Mouse (Mus musculus): ENCODE data around the gene Rps6kb2.
A peak's percentile ranks its signal among the peaks of the same experiment; 100 is the strongest.

Rps6kb2 gene

DNA sequence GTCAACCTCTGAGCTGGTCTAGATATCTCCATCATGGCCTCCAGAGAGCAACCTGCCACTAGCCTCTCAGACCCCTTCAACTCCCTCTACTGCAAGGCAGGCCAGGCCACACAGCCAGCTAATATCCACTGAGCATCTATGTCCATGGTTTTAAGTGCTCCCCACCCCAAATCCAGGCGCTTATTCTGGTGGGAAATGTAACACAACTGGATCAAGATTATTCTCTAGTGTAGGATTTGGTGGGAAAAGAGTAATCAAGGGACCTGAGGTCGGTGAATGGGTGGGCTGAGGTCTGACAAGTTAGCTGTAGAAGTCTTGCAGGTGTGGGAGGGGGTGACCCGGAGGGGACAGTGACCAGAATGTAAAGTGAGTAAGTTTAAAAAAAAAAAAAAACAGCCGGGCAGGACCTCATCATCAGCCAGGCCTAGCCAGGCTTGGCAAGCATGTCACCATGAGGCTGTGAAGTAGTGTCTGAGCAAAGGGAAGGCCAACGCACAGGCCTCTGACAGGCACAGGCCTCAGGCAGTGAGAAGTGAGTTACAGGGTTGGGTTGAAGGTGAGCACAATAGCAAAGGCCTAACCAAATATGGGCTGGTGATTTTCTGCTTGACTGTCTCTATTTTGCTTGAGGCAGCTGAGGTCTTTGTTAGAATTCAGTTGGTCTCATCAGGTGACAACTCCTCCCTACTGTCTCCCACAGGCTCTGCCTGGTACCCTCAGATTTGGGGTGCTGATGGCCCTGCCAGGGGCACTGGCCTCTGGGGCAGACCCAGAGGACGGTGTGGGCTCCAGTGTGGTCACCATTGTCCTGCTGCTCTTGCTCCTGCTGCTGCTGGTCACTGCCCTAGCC, 7.7 kb downstream of the Rps6kb2 start:
- DNase-seq (ENCODE audit: low read depth, low spot score) = no peak

DNA sequence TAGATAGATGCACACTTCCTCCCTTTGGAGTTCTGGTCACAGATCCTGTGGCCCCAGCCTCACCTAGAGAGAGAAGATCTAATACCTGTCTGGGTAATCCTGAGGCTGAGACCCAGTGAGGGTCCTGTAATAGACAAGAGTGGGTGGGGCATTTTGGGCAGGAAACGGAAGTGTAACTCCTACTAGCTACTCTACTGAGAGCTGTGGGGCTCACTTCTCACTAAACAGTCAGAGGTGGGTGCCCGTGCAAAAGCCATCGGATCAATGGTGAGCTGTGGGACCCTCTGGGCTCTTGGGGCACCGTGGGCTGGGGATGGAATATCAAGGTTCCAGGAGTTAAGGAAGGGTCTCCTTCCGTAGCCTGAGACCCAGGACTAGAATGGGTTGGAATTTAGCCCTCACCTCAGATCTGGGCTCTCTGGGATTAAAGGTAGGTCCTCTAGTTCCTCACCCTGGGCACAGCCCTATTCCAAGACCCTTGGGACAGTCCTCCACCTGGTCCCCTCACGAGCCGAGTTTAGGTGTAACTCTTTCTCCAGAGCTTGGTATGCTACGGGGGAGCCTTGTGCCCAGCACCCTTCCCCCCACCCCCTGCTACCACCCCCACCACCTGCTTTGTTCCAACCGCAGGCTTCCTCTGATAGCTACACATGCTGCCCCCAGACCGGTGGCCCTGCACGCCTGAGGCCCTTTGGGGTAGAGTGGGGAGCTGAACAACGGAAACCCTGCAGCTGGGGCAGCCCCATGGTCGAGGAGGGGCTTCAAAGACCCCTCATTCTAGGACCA, 8.5 kb downstream of the Rps6kb2 start:
- no peak for DNase-seq (ENCODE audit: low read depth, low spot score)

DNA sequence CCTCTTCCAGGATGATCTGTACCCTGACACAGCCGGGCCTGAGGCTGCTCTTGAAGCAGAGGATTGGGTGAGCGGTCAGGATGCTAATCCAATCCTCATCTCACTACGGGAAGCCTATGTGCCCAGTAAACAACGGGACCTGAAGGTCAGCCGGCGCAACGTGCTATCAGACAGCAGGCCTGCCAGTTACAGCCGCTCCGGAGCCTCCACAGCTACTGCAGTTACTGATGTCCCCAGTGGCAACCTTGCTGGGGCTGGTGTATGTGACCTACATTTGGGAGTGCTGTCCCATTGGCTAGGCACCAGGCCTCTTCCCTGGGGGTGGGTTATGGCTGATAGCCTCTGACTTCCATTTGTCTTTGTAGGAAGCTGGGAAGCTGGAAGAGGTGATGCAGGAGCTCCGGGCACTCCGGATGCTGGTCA, 9.9 kb downstream of the Rps6kb2 start, which contains the start of gene Ptprcap:
Ptprcap (plus strand) TSS at position 373 of the 423 bp plus-strand sequence.
- no peak for DNase-seq (ENCODE audit: low read depth, low spot score)

DNA sequence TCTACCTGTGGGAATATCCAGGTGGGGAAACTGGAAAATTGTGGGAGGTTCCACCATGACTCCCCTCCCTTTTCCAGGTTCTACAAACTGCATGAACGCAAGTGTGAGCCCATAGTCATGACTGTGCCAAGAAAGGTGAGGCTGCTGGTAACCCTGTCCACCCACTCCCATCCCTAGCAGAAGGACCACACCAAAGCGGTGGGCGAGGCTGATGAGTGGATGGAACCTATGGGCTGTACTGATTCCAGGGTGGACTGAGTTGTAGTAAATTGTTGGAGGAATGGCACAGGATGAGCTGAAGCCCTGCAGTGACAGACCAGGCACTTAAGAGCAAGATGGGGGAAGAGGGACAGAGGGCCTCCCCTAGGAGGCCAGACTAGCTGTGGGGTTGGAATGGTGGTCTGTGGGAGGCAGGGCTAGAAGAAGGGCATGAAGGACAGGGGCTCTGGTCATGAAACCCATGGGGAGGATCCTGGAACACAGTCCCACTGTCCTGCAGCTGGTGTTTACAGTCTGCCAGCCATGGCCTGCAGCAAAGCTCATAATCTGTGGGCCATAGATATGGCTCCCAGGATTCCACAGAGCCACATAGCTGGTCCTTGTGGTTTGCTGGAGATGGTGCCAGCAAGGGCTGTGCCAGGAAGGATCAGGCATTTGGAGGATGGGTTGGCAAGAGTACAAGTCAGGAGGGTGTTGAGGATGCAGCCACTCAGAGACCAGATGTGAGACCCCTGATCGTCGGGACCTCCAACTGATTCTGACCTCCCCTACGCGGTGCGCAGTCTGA, 10.5 kb downstream of the Rps6kb2 start:
- DNase-seq (ENCODE audit: low read depth, low spot score) = no peak

DNA sequence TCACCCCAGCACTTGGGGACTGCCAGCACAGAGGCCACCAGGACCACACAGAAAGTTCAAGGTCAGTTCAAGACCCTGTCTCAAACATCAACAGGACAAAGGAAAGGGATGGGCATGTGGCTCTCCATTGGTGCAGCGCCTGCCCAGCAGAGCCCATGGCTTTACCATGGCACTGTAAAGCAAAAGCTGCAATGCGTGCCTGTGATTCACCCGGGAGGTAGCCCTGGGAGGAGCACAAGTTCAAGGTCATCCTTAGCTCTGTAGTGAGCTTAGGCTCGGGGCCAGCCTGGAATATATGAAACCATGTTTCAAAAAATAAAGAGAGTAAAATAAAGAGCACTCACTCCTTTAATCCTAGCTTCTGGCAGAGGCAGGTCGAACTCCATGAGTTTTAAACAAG, 11.3 kb downstream of the Rps6kb2 start:
- DNase-seq (ENCODE audit: low read depth, low spot score) = no peak

DNA sequence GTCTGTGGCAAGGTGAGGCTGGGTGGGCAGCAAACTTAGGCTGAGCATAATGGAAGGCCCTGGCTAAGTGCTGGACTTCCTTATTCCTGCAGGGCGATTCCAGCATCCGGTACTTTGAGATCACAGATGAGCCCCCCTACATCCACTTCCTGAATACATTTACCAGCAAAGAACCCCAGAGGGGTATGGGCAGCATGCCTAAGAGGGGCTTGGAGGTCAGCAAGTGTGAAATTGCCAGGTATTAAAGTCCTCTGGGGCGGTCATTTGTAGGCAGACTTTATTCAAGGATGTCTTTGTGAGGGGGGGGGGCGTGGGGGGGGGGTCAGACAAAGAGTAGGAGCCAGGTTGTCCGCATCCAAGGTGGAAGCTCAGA, 11.7 kb downstream of the Rps6kb2 start:
- no peak for DNase-seq (ENCODE audit: low read depth, low spot score)

DNA sequence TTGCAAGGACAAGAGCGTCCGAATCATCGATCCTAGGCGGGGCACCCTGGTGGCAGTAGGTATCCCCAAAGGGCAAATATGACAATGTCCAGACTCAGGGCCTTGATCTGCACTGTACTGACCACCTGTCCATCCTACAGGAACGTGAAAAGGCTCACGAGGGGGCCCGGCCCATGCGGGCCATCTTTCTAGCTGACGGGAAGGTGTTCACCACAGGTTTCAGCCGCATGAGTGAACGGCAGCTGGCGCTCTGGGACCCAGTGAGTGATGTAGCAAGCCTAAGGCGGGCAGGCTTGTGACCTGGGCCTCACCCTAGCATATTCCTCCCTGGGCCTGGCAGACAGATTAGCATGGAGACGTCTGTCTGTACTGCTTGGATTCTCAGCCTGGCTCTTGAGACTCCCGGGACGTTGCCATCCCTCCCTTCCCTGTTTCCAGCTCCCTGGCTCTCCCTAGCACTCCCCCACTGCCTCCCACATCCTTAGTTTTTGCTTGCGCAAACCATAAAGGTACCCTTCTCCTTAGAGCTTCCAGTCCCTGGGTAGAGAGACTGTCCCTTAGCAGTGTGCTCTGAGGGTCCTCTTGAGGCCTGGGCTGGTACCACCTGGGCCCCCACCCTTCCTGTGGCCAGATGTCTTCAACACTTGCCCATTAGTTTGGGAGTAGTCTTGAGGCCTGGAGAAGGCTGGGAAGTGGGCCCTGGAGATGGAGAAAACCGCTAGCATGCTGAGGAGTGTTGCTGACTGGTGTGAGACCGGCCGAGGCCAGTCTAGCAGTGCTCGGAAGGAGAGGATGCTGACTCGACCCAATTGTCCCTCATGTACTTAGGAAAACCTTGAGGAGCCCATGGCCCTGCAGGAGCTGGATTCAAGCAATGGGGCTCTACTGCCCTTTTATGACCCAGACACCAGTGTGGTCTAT, 12.3 kb downstream of the Rps6kb2 start:
- DNase-seq (ENCODE audit: low read depth, low spot score) = no peak

DNA sequence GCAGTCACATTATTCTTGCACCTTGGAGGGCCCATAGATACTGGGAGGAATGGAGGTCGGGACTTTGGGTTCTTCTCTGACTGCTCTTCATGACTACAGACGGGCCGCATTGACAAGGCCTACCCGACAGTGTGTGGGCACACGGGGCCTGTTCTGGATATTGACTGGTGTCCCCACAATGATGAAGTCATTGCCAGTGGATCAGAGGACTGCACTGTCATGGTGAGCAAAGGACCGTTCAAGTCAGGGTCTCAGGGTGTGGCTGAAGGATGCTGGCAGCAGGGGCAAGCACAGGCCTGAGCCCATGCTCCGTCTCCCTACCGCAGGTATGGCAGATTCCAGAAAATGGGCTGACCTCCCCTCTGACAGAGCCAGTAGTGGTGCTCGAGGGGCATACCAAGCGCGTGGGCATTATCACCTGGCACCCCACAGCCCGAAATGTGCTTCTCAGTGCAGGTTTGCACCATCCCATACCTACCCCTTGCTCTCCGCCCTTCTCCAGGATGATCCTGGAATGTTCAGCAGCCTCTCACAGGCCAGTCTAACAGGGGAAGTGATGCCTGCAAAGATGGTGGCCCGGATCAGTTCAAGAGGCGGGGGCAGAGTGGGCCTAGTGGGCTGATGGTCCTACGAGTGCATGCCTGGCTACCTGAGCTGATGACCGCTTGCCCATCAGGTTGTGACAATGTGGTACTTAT, 13.2 kb downstream of the Rps6kb2 start:
- no peak for DNase-seq (ENCODE audit: low read depth, low spot score)

DNA sequence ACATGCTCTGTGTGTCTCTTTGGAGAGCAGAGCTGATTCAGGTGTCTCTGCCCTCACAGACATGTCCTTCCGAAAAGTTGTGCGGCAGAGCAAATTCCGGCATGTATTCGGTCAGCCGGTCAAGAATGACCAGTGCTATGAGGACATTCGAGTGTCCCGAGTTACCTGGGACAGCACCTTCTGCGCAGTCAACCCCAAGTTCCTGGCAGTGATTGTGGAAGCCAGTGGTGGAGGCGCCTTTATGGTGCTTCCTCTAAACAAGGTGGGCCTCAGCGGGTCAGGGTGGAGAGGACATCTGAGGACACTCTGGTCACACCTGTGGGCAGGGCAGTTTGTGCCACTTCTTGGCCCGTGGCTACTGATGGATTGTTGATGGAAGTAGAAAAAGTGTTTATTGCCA, 13.9 kb downstream of the Rps6kb2 start:
- no peak for DNase-seq (ENCODE audit: low read depth, low spot score)

DNA sequence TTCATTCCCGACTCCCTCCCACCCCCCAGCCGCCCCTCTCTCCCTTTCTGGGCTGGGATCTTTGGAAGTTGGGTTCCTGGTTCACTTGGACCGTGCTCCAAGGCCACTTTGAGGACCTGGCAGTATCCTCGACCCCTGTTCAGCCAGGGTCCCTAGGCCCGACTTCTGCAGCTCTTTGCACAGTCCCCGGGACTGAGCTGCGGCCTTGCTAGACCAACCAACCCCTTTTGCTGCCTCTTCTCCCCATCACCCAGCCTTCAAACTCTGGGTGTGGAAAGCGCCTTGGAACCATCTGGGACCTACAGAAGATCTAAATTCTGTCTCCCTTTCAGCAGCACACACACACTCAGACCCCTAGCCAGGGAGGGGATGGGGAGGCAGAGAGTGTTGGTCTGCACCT, 14.3 kb downstream of the Rps6kb2 start:
- no peak for DNase-seq (ENCODE audit: low read depth, low spot score)

DNA sequence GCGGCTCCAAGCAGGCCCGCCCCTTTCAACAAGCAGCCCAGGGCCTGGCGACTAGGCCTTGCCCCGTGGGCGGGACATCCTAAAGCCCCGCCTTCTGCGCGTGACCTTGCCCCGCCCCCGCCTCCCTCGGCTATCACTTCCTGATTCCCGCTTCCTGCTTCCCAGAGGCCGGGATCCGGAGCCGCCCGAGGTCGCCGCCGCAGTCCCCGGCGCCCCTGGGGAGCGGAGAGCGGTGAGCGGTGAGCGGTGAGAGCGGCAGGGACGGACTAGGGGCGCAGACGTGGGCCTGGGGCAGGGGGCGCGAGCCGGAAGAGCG, 14.7 kb downstream of the Rps6kb2 start, which contains the start of gene Coro1b:
Coro1b (plus strand) TSS at position 129 of the 316 bp plus-strand sequence.
- peak; percentile 95 for DNase-seq (ENCODE audit: low read depth, low spot score)

DNA sequence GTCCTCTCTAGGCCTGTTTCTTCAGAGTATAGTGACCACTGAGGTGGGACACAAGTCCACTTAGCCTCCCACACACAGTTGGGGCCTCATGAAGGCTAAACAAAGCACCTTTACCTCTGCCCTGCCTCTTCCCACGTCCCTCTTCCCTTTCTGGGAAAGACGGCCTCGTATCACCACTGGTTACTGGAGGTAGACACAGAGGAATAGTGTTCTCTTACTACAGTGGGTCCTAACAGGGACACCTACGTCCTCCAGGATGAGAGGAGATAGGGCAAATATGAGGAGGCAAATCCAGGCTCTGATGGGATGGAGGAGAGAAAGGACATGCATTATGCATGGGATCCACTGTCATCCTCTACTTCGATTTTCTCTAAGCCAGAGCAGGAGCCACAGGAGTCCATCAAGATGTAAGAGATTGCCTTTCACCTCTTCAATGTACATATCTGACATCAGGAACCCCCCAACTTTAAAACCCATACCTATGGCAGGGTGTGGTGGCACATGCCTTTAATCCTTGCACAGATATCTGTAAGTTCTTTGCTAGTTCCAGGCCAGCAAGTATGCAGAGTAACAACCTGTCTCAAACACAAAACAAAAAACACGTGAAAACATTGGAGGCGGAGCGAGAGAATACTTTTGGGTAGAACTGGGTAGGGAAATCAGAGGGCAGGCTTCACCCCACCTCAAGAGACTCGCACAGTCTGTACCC, 15.2 kb downstream of the Rps6kb2 start:
- no peak for DNase-seq (ENCODE audit: low read depth, low spot score)

DNA sequence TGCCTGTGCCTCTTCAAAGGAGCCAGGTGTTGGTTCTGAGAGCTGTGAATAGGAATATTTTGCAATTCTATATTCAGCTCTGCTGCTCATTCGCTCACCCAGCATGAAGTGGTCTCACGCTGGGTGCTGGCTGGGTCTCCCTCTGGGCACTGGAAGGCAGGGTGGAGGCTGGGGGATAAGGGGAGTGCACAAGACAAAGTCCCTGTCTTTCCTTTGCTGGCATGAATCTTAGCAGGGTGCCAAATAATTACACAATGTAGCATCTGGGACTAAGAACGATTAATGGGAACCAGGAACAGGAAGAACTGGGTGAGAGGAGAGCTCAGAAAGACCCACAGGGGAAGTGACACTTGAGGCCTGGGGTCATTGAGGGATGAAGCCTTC, 16.1 kb downstream of the Rps6kb2 start:
- no peak for DNase-seq (ENCODE audit: low read depth, low spot score)

DNA sequence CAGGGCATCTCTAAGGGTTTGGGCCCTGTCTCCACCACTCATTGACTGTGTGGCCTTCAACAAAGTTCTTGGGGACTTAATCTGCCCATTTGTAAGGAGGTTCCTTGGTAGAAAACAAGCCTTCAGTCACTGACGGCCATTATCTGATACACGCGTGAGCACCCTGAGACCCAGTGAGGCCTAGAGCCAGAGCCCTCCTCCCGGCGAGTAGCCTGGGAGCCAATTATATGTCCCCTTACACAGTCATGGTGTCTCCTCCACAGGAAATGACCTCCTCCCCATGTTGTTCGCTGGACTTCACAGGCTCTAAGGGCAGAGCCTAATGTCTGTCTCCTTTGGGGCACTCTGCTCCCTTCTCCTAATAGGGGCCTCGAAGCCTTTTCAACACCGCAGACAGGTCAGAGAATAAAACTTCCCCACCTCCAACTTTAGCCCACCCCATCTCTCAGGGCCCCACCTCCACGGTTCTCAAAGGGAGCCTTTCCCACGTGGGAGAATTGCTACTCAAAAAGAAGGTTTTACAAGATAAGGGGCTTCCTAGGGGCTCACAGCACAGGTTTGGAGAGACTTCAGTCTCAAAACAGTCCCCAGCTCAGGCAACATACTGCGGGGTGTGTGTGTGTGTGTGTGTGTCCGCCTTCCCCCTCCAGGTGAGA, 16.7 kb downstream of the Rps6kb2 start:
- no peak for DNase-seq (ENCODE audit: low read depth, low spot score)

DNA sequence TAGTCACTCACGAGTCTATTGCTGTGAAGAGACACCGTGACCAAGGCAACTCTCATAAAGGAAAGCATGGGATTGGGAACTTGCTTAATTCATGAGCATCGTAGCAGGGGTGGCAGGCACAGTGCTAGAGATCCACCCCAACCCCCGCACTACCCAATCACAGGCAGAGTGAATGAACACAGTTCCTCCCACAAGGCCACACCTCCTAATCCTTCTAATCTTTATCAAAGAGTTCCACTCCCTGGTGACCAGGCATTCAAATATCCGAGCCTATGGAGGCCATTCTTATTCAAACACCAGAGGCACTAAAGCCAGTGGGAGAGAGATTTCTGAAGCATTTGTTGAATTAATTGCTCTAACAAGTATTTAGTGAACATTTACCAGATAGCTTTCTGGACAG, 17.2 kb downstream of the Rps6kb2 start:
- DNase-seq (ENCODE audit: low read depth, low spot score) = no peak

DNA sequence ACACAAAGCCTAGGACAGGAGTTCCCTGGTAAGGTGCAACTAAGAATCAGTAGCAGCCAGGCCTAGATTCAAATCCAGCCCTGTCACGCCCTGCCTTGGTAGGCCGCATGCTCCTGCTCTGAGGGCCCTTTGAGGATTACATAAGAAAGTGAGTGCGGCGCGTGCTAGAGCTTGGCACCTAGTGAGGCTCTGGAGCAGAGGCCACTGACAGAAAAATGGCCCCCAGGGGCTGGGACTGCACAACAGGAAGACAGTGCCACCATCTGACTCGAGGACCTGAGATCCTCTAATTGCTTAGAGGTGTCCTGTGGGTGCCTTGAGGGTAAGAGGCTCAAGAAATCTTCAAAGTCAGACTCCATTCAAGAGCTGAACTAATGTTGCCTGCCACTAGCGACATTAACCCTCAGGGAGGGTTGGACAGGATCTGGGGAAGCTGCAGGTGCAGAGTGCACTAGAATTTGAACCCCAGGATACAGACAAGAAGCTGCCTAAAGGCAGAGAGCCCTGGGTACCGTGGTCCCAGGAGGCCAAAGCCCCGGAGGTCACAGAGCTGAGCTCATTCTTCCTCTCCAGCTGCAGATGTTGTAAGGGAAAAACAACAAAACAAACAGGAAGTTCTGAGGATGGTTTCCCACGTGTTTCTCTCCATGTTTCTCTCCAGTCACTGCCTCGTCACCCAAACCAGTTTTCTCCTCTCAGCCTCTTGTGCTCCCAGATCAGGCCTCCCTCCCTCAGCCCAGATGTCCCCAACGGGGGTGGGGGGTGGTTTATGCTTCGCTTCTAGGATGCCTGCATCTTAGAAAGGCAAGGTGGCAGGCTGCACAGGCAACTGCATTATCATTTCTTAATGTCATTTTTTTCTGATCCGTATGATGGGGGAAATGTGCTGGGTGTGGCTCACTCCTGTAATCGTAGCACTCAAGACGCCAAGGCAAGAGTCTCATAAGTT, 18.3 kb downstream of the Rps6kb2 start:
- DNase-seq (ENCODE audit: low read depth, low spot score) = no peak

DNA sequence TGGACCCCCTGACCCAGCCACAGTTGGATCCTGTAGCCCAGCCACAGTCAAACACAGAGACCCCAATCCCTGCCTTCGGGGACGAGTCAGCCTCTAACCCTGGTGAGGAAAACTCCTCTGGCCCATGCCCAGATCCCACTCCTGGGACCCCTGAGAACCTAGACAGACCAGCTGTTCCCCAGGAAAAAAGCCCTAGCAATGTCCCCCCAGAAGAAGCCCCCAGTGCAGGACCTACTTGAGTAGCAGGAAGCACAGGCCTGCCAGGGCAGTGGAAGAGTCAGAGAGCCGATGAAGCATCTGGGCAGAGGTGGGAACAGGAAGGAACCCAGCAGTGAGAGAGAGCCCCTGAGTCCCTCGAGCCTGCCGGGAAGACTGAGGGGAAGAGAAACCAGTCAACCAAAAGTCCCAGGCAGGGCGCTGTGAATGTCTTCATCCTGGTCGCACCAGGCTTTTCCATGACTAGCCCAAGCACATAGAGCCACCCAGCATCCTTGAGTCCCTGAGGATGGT, 19.3 kb downstream of the Rps6kb2 start, which contains the start of gene Cabp4:
Cabp4 (minus strand) TSS at position 275 of the 510 bp plus-strand sequence.
- DNase-seq (ENCODE audit: low read depth, low spot score) = no peak
